Mouse (Mus musculus) cerebellum, postnatal 36 days (tissue): ENCODE measurements around the gene Cdh9.

Source experiments
- DNase-seq, 2 experiments: peaks; one replicate each; pipeline ENCODE4 v3.0.0; 2021 to 2022; ENCODE audit warnings: mixed read lengths in 2 of 2

Gene Cdh9

GRCm38 (mm10) chr15:16728470-16729011, at the start of gene Cdh9:
TSS of gene Cdh9 (plus strand) at chr15:16728756.
- peak in 1 of 2 experiments; percentile 3 for DNase-seq

- peak in 1 of 2 experiments; percentile 2 for DNase-seq
Observed at GRCm38 (mm10) chr15:16679096-16679495, 49.5 kb upstream of the Cdh9 start.

DNA sequence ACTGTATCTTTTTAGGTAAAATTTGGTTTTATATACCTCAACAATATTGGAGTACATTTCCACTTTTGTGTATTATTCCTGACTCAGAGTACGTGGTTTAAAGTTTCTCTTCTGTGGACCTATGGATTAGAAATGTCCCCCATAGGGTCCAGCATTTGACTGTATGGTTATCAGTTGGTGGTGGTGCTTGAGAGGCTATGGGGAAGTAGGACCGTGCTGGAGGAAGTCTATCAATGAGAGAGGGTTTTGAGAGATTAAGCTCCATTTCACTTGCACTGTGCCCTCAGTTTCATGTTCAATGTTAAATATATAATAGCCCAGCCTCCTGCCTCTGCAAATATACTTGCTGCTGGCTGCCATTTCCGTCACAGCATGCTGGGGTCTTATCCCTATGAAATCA, 28.7 kb upstream of the Cdh9 start:
- DNase-seq: no peak

GRCm38 (mm10) chr15:16702340-16702739, 26.2 kb upstream of the Cdh9 start:
- no peak for DNase-seq

DNA sequence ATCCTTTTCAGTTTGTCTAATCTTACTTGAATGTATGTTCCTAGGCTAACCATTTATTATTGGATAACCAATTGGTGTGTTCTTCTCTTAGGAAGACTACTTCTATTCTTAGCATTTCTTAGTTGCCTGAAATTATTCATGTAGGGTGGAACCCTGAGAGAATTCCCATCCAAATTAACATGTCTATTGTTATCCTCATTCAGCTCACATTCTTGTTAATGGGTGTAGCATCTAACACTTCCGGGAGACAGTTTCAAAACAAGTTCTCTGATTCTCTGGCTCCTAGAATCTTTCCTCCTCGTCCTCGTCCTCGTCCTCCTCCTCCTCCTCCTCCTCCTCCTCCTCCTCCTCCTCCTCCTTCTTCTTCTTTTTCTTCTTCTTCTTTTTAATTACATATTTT, 10.5 kb downstream of the Cdh9 start:
- no peak for DNase-seq

DNA sequence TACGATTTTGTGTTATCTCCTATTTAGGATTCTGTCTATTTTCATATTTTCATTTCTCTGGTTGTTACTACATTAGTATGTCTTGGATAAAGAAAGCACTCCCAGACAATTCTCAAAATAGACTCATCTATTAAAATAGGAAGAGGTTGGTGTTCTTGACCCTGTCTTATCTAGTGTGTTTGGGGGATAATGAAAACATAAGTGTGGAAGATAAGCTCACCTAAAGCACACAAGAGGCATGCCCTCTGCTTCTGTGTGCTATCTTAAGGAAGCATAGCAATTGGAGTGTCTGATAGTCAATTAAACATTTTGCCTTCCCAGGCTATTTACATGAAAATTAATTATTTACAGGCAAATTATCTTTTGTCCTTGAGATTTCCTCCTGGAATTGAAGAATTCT, 18.1 kb downstream of the Cdh9 start:
- no peak for DNase-seq

DNA sequence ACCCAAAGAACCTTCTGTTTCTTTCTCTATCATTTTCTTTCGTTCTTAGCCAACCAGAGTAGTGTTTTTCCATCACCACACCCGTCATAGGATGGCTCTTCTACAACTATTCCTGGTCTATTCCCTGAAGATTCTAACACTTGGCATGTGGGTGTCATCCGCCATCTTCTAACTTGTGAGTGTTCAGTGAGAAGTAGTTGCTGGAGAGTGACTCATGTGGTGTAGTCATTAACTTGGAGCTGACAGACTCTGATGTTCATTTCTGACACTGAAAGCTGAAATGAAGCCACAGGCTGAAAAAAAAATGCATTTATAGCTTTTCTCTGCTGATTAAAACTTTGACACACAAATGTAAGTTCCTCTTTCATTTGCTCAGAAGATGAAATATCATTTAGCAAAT, 34.7 kb downstream of the Cdh9 start:
- no peak for DNase-seq

- DNase-seq: no peak
Observed at GRCm38 (mm10) chr15:16784575-16784974, 56.0 kb downstream of the Cdh9 start.

GRCm38 (mm10) chr15:16792857-16793256, 64.3 kb downstream of the Cdh9 start:
- DNase-seq: no peak

- DNase-seq: no peak
Observed at GRCm38 (mm10) chr15:16801302-16801701, 72.7 kb downstream of the Cdh9 start.

DNA sequence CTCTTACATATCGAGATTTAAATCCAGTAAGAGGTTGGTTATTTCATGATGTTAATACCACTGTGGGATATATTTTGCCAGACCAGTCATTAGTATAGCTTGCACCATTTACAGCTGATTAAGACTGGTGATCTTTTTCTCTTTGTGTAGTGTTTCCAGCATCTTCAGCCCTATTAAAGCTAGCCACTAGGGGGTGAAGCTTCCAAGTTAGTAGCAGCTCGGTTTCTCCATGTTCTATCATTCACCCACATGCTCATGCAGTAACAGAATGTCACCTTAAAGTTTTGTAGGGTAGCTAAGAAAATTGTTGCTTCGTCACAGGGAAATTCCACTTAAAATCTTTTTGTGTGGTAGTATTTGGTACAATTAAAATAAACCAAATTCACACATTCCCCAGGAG, 82.2 kb downstream of the Cdh9 start:
- no peak for DNase-seq

GRCm38 (mm10) chr15:16814035-16814434, 85.5 kb downstream of the Cdh9 start:
- no peak for DNase-seq

DNA sequence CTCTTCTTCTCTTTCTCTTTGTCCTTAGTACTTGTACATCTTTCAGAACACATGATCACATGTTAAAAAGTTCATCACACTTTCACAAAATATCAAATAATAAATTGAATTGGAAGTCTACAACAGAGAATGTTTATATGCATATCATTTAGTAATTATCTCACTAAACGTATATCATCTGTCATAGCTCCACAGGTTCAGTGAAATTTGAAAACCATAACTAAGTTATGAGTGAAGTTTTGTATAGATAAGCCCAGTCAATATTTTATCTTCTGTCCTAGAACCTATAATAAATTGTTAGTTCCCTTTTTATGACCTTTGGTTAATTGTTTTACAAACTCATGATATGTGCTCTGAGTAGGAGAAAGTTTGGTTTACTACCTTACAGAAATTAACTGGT, 106.2 kb downstream of the Cdh9 start:
- DNase-seq: no peak

GRCm38 (mm10) chr15:16882542-16882941, 154.0 kb downstream of the Cdh9 start:
- DNase-seq: no peak

- DNase-seq: no peak
Observed at GRCm38 (mm10) chr15:16896674-16897073, 168.1 kb downstream of the Cdh9 start.
